Mouse (Mus musculus): ENCODE measurements at regions not wholly inside any gene's neighbourhood (a gene's known extent, or its start where the extent isn't known, plus 50 kb on each side); places are given as distances from the start of the nearest gene placed in this dataset.

DNA sequence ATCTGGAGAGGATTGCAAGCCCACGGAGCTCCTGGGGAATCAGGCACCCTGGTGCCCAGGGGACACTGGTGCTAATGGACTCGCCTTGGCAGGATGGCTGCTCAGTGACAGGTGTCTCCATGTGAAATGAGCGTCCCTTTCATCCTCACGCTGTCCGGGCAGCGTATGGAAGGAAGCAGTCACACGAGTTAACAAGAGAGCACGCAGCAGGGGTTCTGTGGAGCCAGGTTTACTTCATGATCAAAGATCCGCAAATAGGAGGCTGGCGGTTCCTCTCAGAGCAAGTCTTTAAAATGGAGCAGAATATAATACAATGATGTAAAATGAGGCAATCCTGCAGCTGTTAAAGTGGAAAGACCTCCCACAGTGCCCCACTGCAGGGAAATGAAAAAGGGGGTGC lies 276.8 kb downstream of the Matn1 start:
- TF ChIP-seq CTCF (IDR thresholded peaks at IDR 0.05; ENCODE audit: low read depth, low read length) (no peak), EP300 (IDR thresholded peaks at IDR 0.05; ENCODE audit: insufficient read depth, low read depth, low read length) (no peak), POLR2A (IDR thresholded peaks at IDR 0.05; ENCODE audit: insufficient read depth, low read length) (no peak)

Data from ES-Bruce4 (cell line).